Mouse (Mus musculus) CH12.LX (cell line): ENCODE data around the gene Ankrd31. TPM values are rescaled to one million over a fixed set of nuclear protein-coding genes. Genes with fewer than 3 reads are reported as not detected.

Source experiments
- DNase-seq: peaks from one replicate; pipeline ENCODE4 v3.0.0-alpha.2; 2013; ENCODE audit errors: extremely low read depth
- H3K27ac ChIP-seq: 2 replicates; pipeline ENCODE4 v1.5.1; 2012; ENCODE audit warnings: low read depth, mild to moderate bottlenecking, control low read depth, moderate library complexity; ENCODE audit not compliant: insufficient read depth
- H3K27me3 ChIP-seq: replicated peaks from 2 replicates; pipeline ENCODE3; 2012; ENCODE audit warnings: inconsistent platforms
- H3K36me3 ChIP-seq, 2 experiments: replicated peaks in 1 of 2; 2 replicates each; pipeline versions ENCODE3 to v1.6.1; 2012; ENCODE audit warnings: inconsistent platforms in 1 of 2, low read length in 1 of 2, mild to moderate bottlenecking in 1 of 2, mixed read lengths in 1 of 2, moderate library complexity in 1 of 2; ENCODE audit not compliant: control insufficient read depth in 1 of 2, insufficient read depth in 1 of 2
- H3K4me1 ChIP-seq, 2 experiments: 2 replicates each; pipeline ENCODE4 v1.6.1; 2012; ENCODE audit warnings: inconsistent platforms in 1 of 2, moderate library complexity in 1 of 2; ENCODE audit not compliant: insufficient read depth in 2 of 2, control insufficient read depth in 1 of 2
- H3K4me2 ChIP-seq: 2 replicates; pipeline ENCODE4 v1.6.1; 2012; ENCODE audit warnings: low read depth, mild to moderate bottlenecking, control low read depth; ENCODE audit not compliant: poor library complexity, insufficient read depth, severe bottlenecking
- H3K4me3 ChIP-seq, 3 experiments: fragments of 150-350 bp in 1 of 3; sonication (generic) in 1 of 3; replicated peaks in 1 of 3; 2 replicates each; pipeline versions ENCODE3 to v1.5.1; 2011 to 2012; ENCODE audit warnings: low read depth in 2 of 3, low read length in 2 of 3, mild to moderate bottlenecking in 2 of 3, moderate library complexity in 2 of 3, control low read depth in 1 of 3, improper control_type of control experiment in 1 of 3, inconsistent platforms in 1 of 3, mixed read lengths in 1 of 3; ENCODE audit not compliant: poor library complexity in 1 of 3
- H3K79me2 ChIP-seq: replicated peaks from 2 replicates; pipeline ENCODE4 v1.6.1; 2012; ENCODE audit warnings: mild to moderate bottlenecking, moderate library complexity; ENCODE audit not compliant: control insufficient read depth, poor library complexity, insufficient read depth, severe bottlenecking; ENCODE audit errors: extremely low read depth
- H3K9ac ChIP-seq: 2 replicates; pipeline ENCODE4 v1.6.1; 2012; ENCODE audit warnings: low read depth, mild to moderate bottlenecking, control low read depth, moderate library complexity; ENCODE audit not compliant: insufficient read depth
- H3K9me3 ChIP-seq: replicated peaks from 2 replicates; pipeline ENCODE3; 2012; ENCODE audit warnings: low read length, inconsistent platforms, mixed read lengths
- BHLHE40 ChIP-seq: IDR thresholded peaks from 2 replicates; pipeline ENCODE4 v1.6.1; 2011; ENCODE audit warnings: mild to moderate bottlenecking, low read depth, low read length, improper control_type of control experiment
- CHD1 ChIP-seq: IDR thresholded peaks from 2 replicates; pipeline ENCODE4 v1.6.1; 2012; ENCODE audit warnings: low read depth, low read length, improper control_type of control experiment, inconsistent platforms
- CHD2 ChIP-seq: IDR thresholded peaks from 2 replicates; pipeline ENCODE4 v1.6.1; 2011; ENCODE audit warnings: low read length, improper control_type of control experiment
- ETS1 ChIP-seq: conservative IDR thresholded peaks from 2 replicates; pipeline ENCODE4 v1.6.1; 2012; ENCODE audit warnings: low read depth, mild to moderate bottlenecking, inconsistent platforms, low read length, improper control_type of control experiment, moderate library complexity
- HCFC1 ChIP-seq: IDR thresholded peaks from 2 replicates; pipeline ENCODE4 v1.6.1; 2012; ENCODE audit warnings: low read depth, mild to moderate bottlenecking, inconsistent platforms, low read length, improper control_type of control experiment
- JUN ChIP-seq: IDR thresholded peaks from 2 replicates; pipeline ENCODE4 v1.6.1; 2011; ENCODE audit warnings: low read depth, mild to moderate bottlenecking, low read length, improper control_type of control experiment, moderate library complexity; ENCODE audit not compliant: insufficient read depth
- MAFK ChIP-seq: IDR thresholded peaks from 2 replicates; pipeline ENCODE4 v1.6.1; 2011; ENCODE audit warnings: low read length, improper control_type of control experiment; ENCODE audit not compliant: insufficient replicate concordance
- MAZ ChIP-seq: IDR thresholded peaks from 2 replicates; pipeline ENCODE4 v1.6.1; 2012; ENCODE audit warnings: low read depth, mild to moderate bottlenecking, inconsistent platforms, low read length, improper control_type of control experiment, moderate library complexity
- MEF2A ChIP-seq: IDR thresholded peaks from 2 replicates; pipeline ENCODE4 v1.6.1; 2014; ENCODE audit warnings: low read depth, mild to moderate bottlenecking, inconsistent platforms, low read length, improper control_type of control experiment, borderline replicate concordance
- MXI1 ChIP-seq: IDR thresholded peaks from 2 replicates; pipeline ENCODE4 v1.6.1; 2011; ENCODE audit warnings: mild to moderate bottlenecking, low read depth, low read length, improper control_type of control experiment
- NELFE ChIP-seq: IDR thresholded peaks from 2 replicates; pipeline ENCODE4 v1.6.1; 2011; ENCODE audit warnings: low read depth, low read length, improper control_type of control experiment
- POLR2AphosphoS2 ChIP-seq: IDR thresholded peaks from 2 replicates; pipeline ENCODE4 v1.6.1; 2011; ENCODE audit warnings: low read depth, low read length, improper control_type of control experiment
- RAD21 ChIP-seq: IDR thresholded peaks from 2 replicates; pipeline ENCODE4 v1.6.1; 2011; ENCODE audit warnings: low read depth, mild to moderate bottlenecking, low read length, improper control_type of control experiment, moderate library complexity
- RCOR1 ChIP-seq: conservative IDR thresholded peaks from 2 replicates; pipeline ENCODE4 v1.6.1; 2012; ENCODE audit warnings: low read depth, mild to moderate bottlenecking, inconsistent platforms, low read length, improper control_type of control experiment
- SIN3A ChIP-seq: IDR thresholded peaks from 2 replicates; pipeline ENCODE4 v1.6.1; 2012; ENCODE audit warnings: low read length, improper control_type of control experiment, inconsistent platforms
- SMC3 ChIP-seq: IDR thresholded peaks from 2 replicates; pipeline ENCODE4 v1.6.1; 2011; ENCODE audit warnings: low read depth, low read length, improper control_type of control experiment
- USF1 ChIP-seq: IDR thresholded peaks from 2 replicates; pipeline ENCODE4 v1.6.1; 2014; ENCODE audit warnings: low read depth, mild to moderate bottlenecking, inconsistent platforms, low read length, improper control_type of control experiment
- ZKSCAN1 ChIP-seq: IDR thresholded peaks from 2 replicates; pipeline ENCODE4 v1.6.1; 2012; ENCODE audit warnings: low read depth, inconsistent platforms, low read length, improper control_type of control experiment, borderline replicate concordance
- ZNF384 ChIP-seq: IDR thresholded peaks from 2 replicates; pipeline ENCODE4 v1.6.1; 2012; ENCODE audit warnings: low read depth, low read length, improper control_type of control experiment, inconsistent platforms
- dilution Hi-C: fragments of 300-500 bp; cut with MboI; formaldehyde crosslinking; loops from 2 replicates; pipeline ENCODE4 v1.14.3; 2020; ENCODE audit warnings: low sequenced_read_pairs; ENCODE audit not compliant: extremely low pct_unique_long_range_greater_than_20kb, extremely low pct_ligation_motif_present
- in situ Hi-C: fragments of 300-500 bp; cut with MboI; formaldehyde crosslinking; loops from 3 replicates; pipeline ENCODE4 v1.14.3; 2019; ENCODE audit warnings: low sequenced_read_pairs, low pct_ligation_motif_present, low pct_unique_long_range_greater_than_20kb, mixed read lengths
- polyA plus RNA-seq: library from polyadenylated mRNA; unstranded; fragments of >175 nt; gene quantifications from 2 replicates; pipeline ENCODE4 v1.2.1, GENCODE M21; 2012; ENCODE audit warnings: low read depth; ENCODE audit not compliant: insufficient read length
- total RNA-seq, 2 experiments: library from RNA; depleted of rRNA; stranded (reverse); fragments of 300-350 nt in 1 of 2; fragments of >200 nt in 1 of 2; gene quantifications; 2 replicates each; pipeline ENCODE4 v1.2.3; 2012 to 2014

Ankrd31 gene
- total and polyA plus RNA-seq, 3 experiments, result not detected

GRCm38 (mm10) chr13:96933367-96933766, 185.3 kb downstream of the Ankrd31 start:
- DNase-seq, result no peak
- Histone ChIP-seq H3K4me1 (no peaks in the 10 kb centered on the region), H3K9ac (no peak overlapping the region), H3K4me2 (no peak overlapping the region), H3K27ac (no peak overlapping the region), H3K79me2 (no peaks in the 10 kb centered on the region), H3K36me3 (no peaks in the 10 kb centered on the region), H3K27me3 (no peaks in the 10 kb centered on the region), H3K9me3 (no peaks in the 10 kb centered on the region), H3K4me3 (no peak overlapping the region)
- no peak for TF ChIP-seq SMC3
- no peak for TF ChIP-seq ETS1
- TF ChIP-seq MAZ, result no peak
- TF ChIP-seq ZNF384, result no peak
- no peak for TF ChIP-seq BHLHE40
- TF ChIP-seq POLR2AphosphoS2, result no peak
- no peak for TF ChIP-seq ZKSCAN1
- no peak for TF ChIP-seq USF1
- TF ChIP-seq MAFK, result no peak
- dilution Hi-C loops (no loop called here), in situ Hi-C loops (no loop called here)

GRCm38 (mm10) chr13:96936173-96936777, 188.2 kb downstream of the Ankrd31 start:
- dilution Hi-C loops (no loop called here), in situ Hi-C loops (no loop called here)
- Histone ChIP-seq H3K27ac (no peak overlapping the region), H3K9ac (no peak overlapping the region), H3K4me1 (no peaks in the 10 kb centered on the region), H3K9me3 (no peaks in the 10 kb centered on the region), H3K79me2 (no peaks in the 10 kb centered on the region), H3K27me3 (no peaks in the 10 kb centered on the region), H3K4me2 (no peak overlapping the region), H3K4me3 (no peak overlapping the region), H3K36me3 (no peaks in the 10 kb centered on the region)
- TF ChIP-seq SIN3A (no peak), MEF2A (no peak), RAD21 (no peak), JUN (no peak), RCOR1 (no peak), MXI1 (no peak), CHD1 (no peak), NELFE (no peak), CHD2 (no peak), HCFC1 (no peak)
- DNase-seq, result no peak
